Mouse (Mus musculus) spleen, adult 2 months (tissue): ENCODE measurements at regions not wholly inside any gene's neighbourhood (a gene's known extent, or its start where the extent isn't known, plus 50 kb on each side); places are given as distances from the start of the nearest gene placed in this dataset.

Source experiments
- CTCF ChIP-seq: fragments of 200-500 bp; IDR thresholded peaks from 2 replicates; pipeline ENCODE4 v1.5.1; 2011; ENCODE audit warnings: mild to moderate bottlenecking, inconsistent platforms; ENCODE audit not compliant: insufficient read depth, insufficient read length, insufficient replicate concordance; ENCODE audit errors: extremely low read depth
- POLR2A ChIP-seq: fragments of 200-500 bp; IDR thresholded peaks from 2 replicates; pipeline ENCODE4 v1.6.1; 2011; ENCODE audit warnings: low read depth, low read length, inconsistent platforms

GRCm38 (mm10) chr15:27234770-27235169 lies 231.7 kb upstream of the Ank start:
- TF ChIP-seq POLR2A (no peak), CTCF (peak; percentile 19; the same call in 1 of the 2 replicates)
